Mouse (Mus musculus) forebrain, embryonic 11.5 days (tissue): ENCODE results near the gene Spock1. TPM values are rescaled to one million over a fixed set of nuclear protein-coding genes. Genes with fewer than 3 reads are reported as not detected.

Experiments used
- ATAC-seq: fragments of 200-750 bp; cut with Nextera tagmentation; replicated peaks from 2 replicates; pipeline ENCODE4 v1.8.0; 2017; ENCODE audit warnings: moderate TSS enrichment; ENCODE audit not compliant: low FRiP score
- DNase-seq: peaks from one replicate; pipeline ENCODE4 v3.0.0-alpha.2; 2017; ENCODE audit warnings: low spot score
- H3K27ac ChIP-seq: fragments of 300-500 bp; sonication (generic); 2 replicates; pipeline ENCODE4 v1.5.1; 2014; ENCODE audit warnings: low read depth, low read length
- H3K27me3 ChIP-seq: fragments of 300-500 bp; sonication (generic); 2 replicates; pipeline ENCODE4 v1.6.1; 2014; ENCODE audit warnings: mild to moderate bottlenecking, low read length, mixed read lengths; ENCODE audit not compliant: control insufficient read depth, insufficient read depth
- H3K36me3 ChIP-seq: fragments of 300-500 bp; sonication (generic); 2 replicates; pipeline ENCODE4 v1.6.1; 2014; ENCODE audit warnings: mild to moderate bottlenecking, low read length, moderate library complexity, mixed read lengths; ENCODE audit not compliant: control insufficient read depth, insufficient read depth
- H3K4me1 ChIP-seq: fragments of 300-500 bp; sonication (generic); replicated peaks from 2 replicates; pipeline ENCODE4 v1.6.1; 2014; ENCODE audit warnings: low read length, mixed read lengths; ENCODE audit not compliant: control insufficient read depth, insufficient read depth
- H3K4me2 ChIP-seq: fragments of 300-500 bp; sonication (generic); 2 replicates; pipeline ENCODE4 v1.6.1; 2014; ENCODE audit warnings: low read depth, mild to moderate bottlenecking, low read length, moderate library complexity, mixed read lengths; ENCODE audit not compliant: severe bottlenecking
- H3K4me3 ChIP-seq: fragments of 300-500 bp; sonication (generic); 2 replicates; pipeline ENCODE4 v1.5.1; 2014; ENCODE audit warnings: low read depth, low read length
- H3K9ac ChIP-seq: fragments of 300-500 bp; sonication (generic); 2 replicates; pipeline ENCODE4 v1.6.1; 2014; ENCODE audit warnings: low read length
- H3K9me3 ChIP-seq: fragments of 300-500 bp; sonication (generic); 2 replicates; pipeline ENCODE4 v1.6.1; 2016; ENCODE audit warnings: low read length, mixed read lengths; ENCODE audit not compliant: control insufficient read depth
- WGBS: fragments of 180-500 bp; shearing (Covaris S2); extraction: QIAGEN DNeasy Blood & Tissue Kit; methylation state at CpG from one replicate; pipeline ENCODE4 v1.1.7; 2014; 5-methylcytosine and 5-hydroxymethylcytosine counted together
- polyA plus RNA-seq: library from polyadenylated mRNA; unstranded; fragments of >200 nt; fragmentation: Nextera tagmentation; extraction: Ambion mirVana; gene quantifications from 2 replicates; pipeline ENCODE4 v1.2.1, GENCODE M21; 2014

The Spock1 gene
- polyA plus RNA-seq, 1 experiment from 2014 or later: 4.0 TPM

DNA sequence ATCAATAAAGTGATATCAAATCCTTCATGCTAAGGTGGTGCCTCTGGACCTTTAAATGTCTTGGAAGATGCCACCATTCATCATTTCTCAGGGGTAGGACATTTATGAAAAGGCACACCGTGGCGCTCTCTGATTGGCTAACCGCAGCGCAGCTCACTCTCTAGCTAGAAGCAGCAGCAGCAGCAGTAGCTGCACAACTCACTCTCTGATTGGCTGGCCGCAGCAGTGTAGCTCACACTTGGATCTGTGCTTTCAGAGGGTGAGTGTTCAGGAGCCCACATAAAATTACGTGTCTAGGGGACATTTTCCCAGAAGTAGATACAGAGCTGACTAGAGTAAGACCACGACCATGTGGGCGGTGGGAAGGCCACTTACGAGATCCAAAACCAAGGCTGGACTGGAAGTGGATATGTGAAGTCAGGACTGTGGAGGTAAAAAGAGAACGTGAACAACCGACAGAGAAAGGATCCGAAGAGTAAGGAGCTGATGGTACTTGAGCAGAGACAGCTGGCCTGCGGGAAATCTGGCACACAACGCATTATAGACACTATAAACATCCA is 535.9 kb downstream of the Spock1 start:
- DNase-seq: no peak
- no peaks in the 10 kb centered on the region for H3K36me3 ChIP-seq
- no peaks in the 10 kb centered on the region; the same call in 1 of the 2 replicates for H3K9me3 ChIP-seq
- H3K27ac ChIP-seq: no peak overlapping the region
- WGBS: 94% methylated on average over 14 of the region's 14 CpGs
- no peaks in the 10 kb centered on the region for H3K4me1 ChIP-seq
- no peaks in the 10 kb centered on the region for H3K27me3 ChIP-seq
- no peak overlapping the region for H3K4me2 ChIP-seq
- H3K9ac ChIP-seq: no peak overlapping the region
- no peak for ATAC-seq
- no peak overlapping the region for H3K4me3 ChIP-seq

Other genes with a start within 250 kb of the Spock1 start
- gene Klhl3, start 205.3 kb upstream of the Spock1 start, polyA plus RNA-seq: 3.1 TPM in 2 replicates
- gene Hnrnpa0, start 220.2 kb upstream of the Spock1 start, polyA plus RNA-seq: 50.5 and 51.2 TPM in 2 replicates
- gene Idnk, start 249.3 kb upstream of the Spock1 start, polyA plus RNA-seq: 41.6 and 45.8 TPM in 2 replicates